Mouse (Mus musculus) R1 (cell line): ENCODE results near the gene Mgat5b.
A peak's percentile ranks its signal among the peaks of the same experiment; 100 is the strongest.

Experiments
- DNase-seq: peaks from one replicate; pipeline ENCODE4 v3.0.0-alpha.2; 2018; ENCODE audit warnings: low read depth, low spot score

The Mgat5b gene

GRCm38 (mm10) chr11:116917361-116917760 lies 1.3 kb upstream of the Mgat5b start:
- DNase-seq: no peak

GRCm38 (mm10) chr11:116919186-116920020 lies 740 bp downstream of the Mgat5b start:
- peak; percentile 40 for DNase-seq

- peak; percentile 54 for DNase-seq
Measured at GRCm38 (mm10) chr11:116920746-116921145, 2.1 kb downstream of the Mgat5b start.

- DNase-seq: no peak
Measured at GRCm38 (mm10) chr11:116922058-116922457, 3.4 kb downstream of the Mgat5b start.

- no peak for DNase-seq
Measured at GRCm38 (mm10) chr11:116928031-116928430, 9.4 kb downstream of the Mgat5b start.

- no peak for DNase-seq
Measured at GRCm38 (mm10) chr11:116934862-116935261, 16.2 kb downstream of the Mgat5b start.

GRCm38 (mm10) chr11:116935354-116935753 lies 16.7 kb downstream of the Mgat5b start:
- no peak for DNase-seq

GRCm38 (mm10) chr11:116935917-116936316 lies 17.3 kb downstream of the Mgat5b start:
- no peak for DNase-seq

GRCm38 (mm10) chr11:116937141-116937540 lies 18.5 kb downstream of the Mgat5b start:
- peak; percentile 65 for DNase-seq

GRCm38 (mm10) chr11:116940088-116940855 lies 21.6 kb downstream of the Mgat5b start:
- DNase-seq: peak; percentile 96

GRCm38 (mm10) chr11:116944346-116944745 lies 25.7 kb downstream of the Mgat5b start:
- no peak for DNase-seq

GRCm38 (mm10) chr11:116949832-116950231 lies 31.2 kb downstream of the Mgat5b start:
- DNase-seq: no peak

GRCm38 (mm10) chr11:116951429-116951828 lies 32.8 kb downstream of the Mgat5b start:
- DNase-seq: no peak

GRCm38 (mm10) chr11:116954231-116955118 lies 35.8 kb downstream of the Mgat5b start:
- peak; percentile 18 for DNase-seq

- peak; percentile 69 for DNase-seq
Measured at GRCm38 (mm10) chr11:116958601-116959000, 39.9 kb downstream of the Mgat5b start.

GRCm38 (mm10) chr11:116965061-116965460 lies 46.4 kb downstream of the Mgat5b start:
- DNase-seq: no peak

- no peak for DNase-seq
Measured at GRCm38 (mm10) chr11:116965961-116966360, 47.3 kb downstream of the Mgat5b start.

GRCm38 (mm10) chr11:116968586-116968985 lies 49.9 kb downstream of the Mgat5b start:
- DNase-seq: peak; percentile 79

- peak; percentile 53 for DNase-seq
Measured at GRCm38 (mm10) chr11:116969498-116969897, 50.8 kb downstream of the Mgat5b start.

- peak; percentile 83 for DNase-seq
Measured at GRCm38 (mm10) chr11:116970847-116971246, 52.2 kb downstream of the Mgat5b start.

GRCm38 (mm10) chr11:116972828-116973227 lies 54.2 kb downstream of the Mgat5b start:
- no peak for DNase-seq

GRCm38 (mm10) chr11:116973508-116973907 lies 54.8 kb downstream of the Mgat5b start:
- peak; percentile 63 for DNase-seq
